Mouse (Mus musculus) heart, embryonic 12.5 days (tissue): ENCODE measurements around the gene Pdzd2. TPM values are rescaled to one million over a fixed set of nuclear protein-coding genes. Genes with fewer than 3 reads are reported as not detected.
A peak's percentile ranks its signal among the peaks of the same experiment; 100 is the strongest.

Experiments
- ATAC-seq: fragments of 200-750 bp; cut with Nextera tagmentation; 2 replicates; pipeline ENCODE4 v1.8.0; 2017; ENCODE audit warnings: moderate TSS enrichment, moderate library complexity; ENCODE audit not compliant: insufficient number of reproducible peaks, low FRiP score
- H3K27ac ChIP-seq: fragments of 300-500 bp; sonication (generic); 2 replicates; pipeline ENCODE4 v1.5.1; 2016; ENCODE audit warnings: mild to moderate bottlenecking, moderate library complexity; ENCODE audit not compliant: poor library complexity, severe bottlenecking
- H3K27me3 ChIP-seq: fragments of 300-500 bp; sonication (generic); replicated peaks from 2 replicates; pipeline ENCODE4 v1.6.1; 2016; ENCODE audit warnings: mild to moderate bottlenecking, moderate library complexity
- H3K36me3 ChIP-seq: fragments of 300-500 bp; sonication (generic); 2 replicates; pipeline ENCODE4 v1.6.1; 2016; ENCODE audit warnings: mild to moderate bottlenecking, moderate library complexity
- H3K4me1 ChIP-seq: fragments of 300-500 bp; sonication (generic); replicated peaks from 2 replicates; pipeline ENCODE4 v1.6.1; 2016; ENCODE audit warnings: mild to moderate bottlenecking
- H3K4me2 ChIP-seq: fragments of 300-500 bp; sonication (generic); 2 replicates; pipeline ENCODE4 v1.6.1; 2016; ENCODE audit warnings: mild to moderate bottlenecking, moderate library complexity
- H3K4me3 ChIP-seq: fragments of 300-500 bp; sonication (generic); 2 replicates; pipeline ENCODE4 v1.5.1; 2016; ENCODE audit warnings: mild to moderate bottlenecking
- H3K9ac ChIP-seq: fragments of 300-500 bp; sonication (generic); 2 replicates; pipeline ENCODE4 v1.6.1; 2016; ENCODE audit warnings: mild to moderate bottlenecking, moderate library complexity
- H3K9me3 ChIP-seq: fragments of 300-500 bp; sonication (generic); replicated peaks from 2 replicates; pipeline ENCODE4 v1.6.1; 2016; ENCODE audit warnings: mild to moderate bottlenecking, moderate library complexity
- WGBS: fragments of 180-500 bp; shearing (Covaris S2); methylation state at CpG from one replicate; pipeline ENCODE4 v1.1.7; 2016; 5-methylcytosine and 5-hydroxymethylcytosine counted together
- polyA plus RNA-seq: library from polyadenylated mRNA; unstranded; fragments of >200 nt; fragmentation: Nextera tagmentation; extraction: Ambion mirVana; gene quantifications from 2 replicates; pipeline ENCODE4 v1.2.1, GENCODE M21; 2016

Pdzd2 gene
- 14.2 and 14.4 TPM in 2 replicates for polyA plus RNA-seq

- Histone ChIP-seq H3K36me3 (no peaks in the 10 kb centered on the region), H3K4me3 (peak within 1 kb of the TSS; percentile 64), H3K9me3 (no peaks in the 10 kb centered on the region), H3K27ac (peak within 1 kb of the TSS; percentile 69), H3K9ac (peak within 1 kb of the TSS; percentile 76), H3K4me2 (peak within 1 kb of the TSS; percentile 88), H3K27me3 (peaks cover 12% of the 10 kb centered on the region), H3K4me1 (peaks cover 33% of the 10 kb centered on the region)
- ATAC-seq = peak; percentile 94
- under 1% methylated on average over 74 of the region's 83 CpGs for WGBS
Observed at GRCm38 (mm10) chr15:12739277-12740247, at the start of gene Pdzd2. Gene Pdzd2 (minus strand): TSS chr15:12739924.

- WGBS = 37% methylated on average over 10 of the region's 10 CpGs
- H3K4me1 ChIP-seq = peaks cover 6% of the 10 kb centered on the region
- no peak overlapping the region for H3K27ac ChIP-seq
- no peak overlapping the region for H3K4me3 ChIP-seq
- H3K4me2 ChIP-seq = peak overlapping the region; percentile 15; the same call in 1 of the 2 replicates
- H3K36me3 ChIP-seq = no peaks in the 10 kb centered on the region
- no peak; the same call in 1 of the 2 replicates for ATAC-seq
- no peak overlapping the region for H3K9ac ChIP-seq
- no peaks in the 10 kb centered on the region; the same call in 1 of the 2 replicates for H3K9me3 ChIP-seq
- no peaks in the 10 kb centered on the region; the same call in 1 of the 2 replicates for H3K27me3 ChIP-seq
Observed at GRCm38 (mm10) chr15:12789406-12789867, 49.7 kb upstream of the Pdzd2 start.

GRCm38 (mm10) chr15:12788536-12788935 lies 48.8 kb upstream of the Pdzd2 start:
- no peak for ATAC-seq
- peaks cover 6% of the 10 kb centered on the region for H3K4me1 ChIP-seq
- no peak overlapping the region for H3K27ac ChIP-seq
- no peaks in the 10 kb centered on the region for H3K36me3 ChIP-seq
- H3K4me2 ChIP-seq = no peak overlapping the region
- H3K4me3 ChIP-seq = no peak overlapping the region
- no peaks in the 10 kb centered on the region; the same call in 1 of the 2 replicates for H3K9me3 ChIP-seq
- WGBS = 78% methylated on average over 5 of the region's 5 CpGs
- no peak overlapping the region for H3K9ac ChIP-seq
- H3K27me3 ChIP-seq = no peaks in the 10 kb centered on the region; the same call in 1 of the 2 replicates

GRCm38 (mm10) chr15:12781729-12782326 lies 42.1 kb upstream of the Pdzd2 start:
- Histone ChIP-seq H3K9me3 (peaks cover 8% of the 10 kb centered on the region), H3K9ac (no peak overlapping the region), H3K27ac (no peak overlapping the region), H3K4me3 (no peak overlapping the region), H3K36me3 (no peaks in the 10 kb centered on the region), H3K27me3 (no peaks in the 10 kb centered on the region; the same call in 1 of the 2 replicates), H3K4me1 (no peaks in the 10 kb centered on the region), H3K4me2 (no peak overlapping the region)
- WGBS = 49% methylated on average over 14 of the region's 16 CpGs
- no peak for ATAC-seq

GRCm38 (mm10) chr15:12781296-12781695 lies 41.6 kb upstream of the Pdzd2 start:
- WGBS = 77% methylated on average over 6 of the region's 6 CpGs
- no peak for ATAC-seq

GRCm38 (mm10) chr15:12774149-12774753 lies 34.5 kb upstream of the Pdzd2 start:
- no peak overlapping the region for H3K4me3 ChIP-seq
- H3K9ac ChIP-seq = no peak overlapping the region
- no peaks in the 10 kb centered on the region for H3K27me3 ChIP-seq
- 71% methylated on average over 11 of the region's 11 CpGs for WGBS
- no peak overlapping the region for H3K4me2 ChIP-seq
- no peaks in the 10 kb centered on the region for H3K36me3 ChIP-seq
- H3K9me3 ChIP-seq = peaks cover 18% of the 10 kb centered on the region
- no peaks in the 10 kb centered on the region for H3K4me1 ChIP-seq
- no peak for ATAC-seq
- H3K27ac ChIP-seq = no peak overlapping the region

More at GRCm38 (mm10) chr15:12781296-12781695, 41.6 kb upstream of the Pdzd2 start:
- no peak overlapping the region for H3K4me2 ChIP-seq
- no peaks in the 10 kb centered on the region; the same call in 1 of the 2 replicates for H3K27me3 ChIP-seq
- H3K4me3 ChIP-seq = no peak overlapping the region
- no peak overlapping the region for H3K9ac ChIP-seq
- H3K4me1 ChIP-seq = no peaks in the 10 kb centered on the region
- H3K9me3 ChIP-seq = peaks cover 13% of the 10 kb centered on the region
- H3K36me3 ChIP-seq = no peaks in the 10 kb centered on the region
- no peak overlapping the region for H3K27ac ChIP-seq

- WGBS = 79% methylated on average over 7 of the region's 7 CpGs
- ATAC-seq = no peak
- H3K27me3 ChIP-seq = no peaks in the 10 kb centered on the region
- H3K9me3 ChIP-seq = peaks cover 6% of the 10 kb centered on the region
- no peak overlapping the region for H3K4me2 ChIP-seq
- H3K27ac ChIP-seq = no peak overlapping the region
- H3K4me1 ChIP-seq = no peaks in the 10 kb centered on the region; the same call in 1 of the 2 replicates
- no peak overlapping the region for H3K9ac ChIP-seq
- no peak overlapping the region for H3K4me3 ChIP-seq
- H3K36me3 ChIP-seq = no peaks in the 10 kb centered on the region
Observed at GRCm38 (mm10) chr15:12770958-12771357, 31.2 kb upstream of the Pdzd2 start.

- WGBS = 36% methylated on average over 4 of the region's 4 CpGs
- Histone ChIP-seq H3K9ac (no peak overlapping the region), H3K4me2 (no peak overlapping the region), H3K9me3 (peaks cover 4% of the 10 kb centered on the region), H3K36me3 (no peaks in the 10 kb centered on the region), H3K4me1 (peaks cover 4% of the 10 kb centered on the region; the same call in 1 of the 2 replicates), H3K4me3 (no peak overlapping the region), H3K27me3 (no peaks in the 10 kb centered on the region), H3K27ac (no peak overlapping the region)
- ATAC-seq = no peak
Observed at GRCm38 (mm10) chr15:12766848-12767247, 27.1 kb upstream of the Pdzd2 start.

GRCm38 (mm10) chr15:12763147-12763546 lies 23.4 kb upstream of the Pdzd2 start:
- no peak overlapping the region for H3K27ac ChIP-seq
- H3K27me3 ChIP-seq = no peaks in the 10 kb centered on the region
- no peak overlapping the region for H3K4me2 ChIP-seq
- ATAC-seq = no peak
- no peaks in the 10 kb centered on the region for H3K36me3 ChIP-seq
- 73% methylated on average over 10 of the region's 10 CpGs for WGBS
- H3K9ac ChIP-seq = no peak overlapping the region
- no peak overlapping the region for H3K4me3 ChIP-seq
- peaks cover 4% of the 10 kb centered on the region for H3K9me3 ChIP-seq
- H3K4me1 ChIP-seq = peaks cover 32% of the 10 kb centered on the region

GRCm38 (mm10) chr15:12762258-12762913 lies 22.7 kb upstream of the Pdzd2 start:
- no peaks in the 10 kb centered on the region for H3K36me3 ChIP-seq
- no peak overlapping the region for H3K27ac ChIP-seq
- no peak overlapping the region for H3K4me3 ChIP-seq
- peaks cover 4% of the 10 kb centered on the region for H3K9me3 ChIP-seq
- H3K4me2 ChIP-seq = no peak overlapping the region
- no peak for ATAC-seq
- WGBS = 80% methylated on average over 11 of the region's 11 CpGs
- H3K4me1 ChIP-seq = peaks cover 34% of the 10 kb centered on the region
- no peaks in the 10 kb centered on the region for H3K27me3 ChIP-seq
- no peak overlapping the region for H3K9ac ChIP-seq
